Mouse (Mus musculus): ENCODE measurements around the gene Arhgef17. TPM values are rescaled to one million over a fixed set of nuclear protein-coding genes. Genes with fewer than 3 reads are reported as not detected.

The Arhgef17 gene
- 0.69 TPM for polyA plus RNA-seq (2014; fragmentation: Illumina TruSeq; extraction: RNeasy Lipid Tissue Mini Kit (QIAGEN cat#74804); ENCODE audit: low read depth, low replicate concordance)

GRCm38 (mm10) chr7:100931926-100932480 lies at the start of gene Arhgef17:
Gene Arhgef17, minus strand, starts transcription at chr7:100932107.

DNA sequence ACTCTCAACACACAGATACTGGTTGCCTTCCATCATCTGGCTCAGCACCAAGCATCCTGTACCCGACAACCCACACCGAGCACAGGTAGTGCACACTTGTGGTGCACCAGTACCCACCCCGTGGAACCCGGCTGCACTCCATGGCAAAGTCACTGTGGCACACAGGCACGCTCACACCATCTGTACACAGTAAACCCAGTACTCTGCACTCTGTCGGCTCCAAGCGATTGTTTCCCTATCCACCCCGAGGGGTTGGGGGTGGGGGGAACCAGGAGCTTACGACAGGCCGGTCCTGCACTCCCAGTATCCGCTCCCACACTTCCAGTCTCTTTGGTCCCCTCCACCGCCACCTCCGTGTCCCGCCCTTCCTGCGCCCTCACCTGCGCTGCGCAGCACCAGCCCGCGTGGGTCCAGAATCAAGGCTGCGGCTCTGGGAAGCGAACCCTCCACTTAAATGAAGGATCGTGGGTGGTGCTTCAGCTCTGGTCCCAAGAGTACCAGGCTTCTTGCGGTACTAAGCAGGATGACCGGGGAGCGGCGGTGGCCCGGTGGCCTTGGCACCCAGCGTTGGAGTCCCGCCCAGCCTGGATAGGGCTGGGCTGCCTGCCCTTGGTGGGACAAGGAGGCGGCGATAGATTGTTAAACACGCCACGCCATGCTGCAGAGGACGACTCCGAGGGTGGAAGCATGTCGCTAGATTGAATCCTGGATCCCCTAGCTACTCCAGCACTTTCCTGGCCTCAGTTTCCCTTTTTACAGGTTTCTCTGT lies 42.4 kb upstream of the Arhgef17 start, which contains the start of gene P2ry6:
Gene P2ry6 (minus strand): TSS at position 515 of the 769 bp plus-strand sequence.

DNA sequence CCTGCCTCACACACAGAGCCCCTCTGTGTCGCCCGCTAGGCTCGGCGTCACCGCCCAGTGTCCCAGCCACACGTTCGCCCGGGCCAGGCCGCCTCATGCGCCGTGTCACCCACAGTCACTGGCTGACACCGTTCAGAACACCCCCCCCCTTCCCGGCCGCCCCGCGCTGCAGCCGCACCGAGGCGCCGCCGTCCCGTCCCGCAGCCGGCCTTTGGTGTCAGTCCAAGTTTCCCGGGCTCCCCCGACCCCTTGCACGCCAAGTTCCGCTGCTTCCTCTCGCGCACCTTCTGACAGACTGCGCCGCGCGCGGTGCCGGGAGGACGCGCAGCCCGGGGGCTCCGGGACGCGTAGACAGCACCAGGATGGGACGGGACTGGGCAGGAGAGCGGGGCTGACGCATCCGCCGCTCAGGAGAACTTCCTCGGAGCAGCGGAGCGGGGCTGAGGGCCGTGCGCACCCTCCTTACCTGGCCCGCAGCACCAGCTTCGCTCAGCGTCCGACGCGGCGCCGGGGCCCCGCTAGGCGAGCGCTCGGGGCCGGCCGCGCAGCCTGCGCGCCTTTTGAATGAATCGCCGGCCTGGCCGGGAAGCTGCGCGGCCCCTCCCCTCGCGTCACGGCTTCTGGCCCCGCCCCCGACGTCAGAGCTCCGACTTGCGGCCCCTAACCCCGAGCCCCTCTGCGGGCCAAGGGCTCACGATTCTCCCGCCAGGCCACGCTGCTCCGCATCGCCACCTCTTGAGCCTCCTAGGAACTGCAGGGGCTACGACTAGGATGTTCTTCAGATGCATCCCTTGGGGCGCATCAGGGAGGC lies 68.9 kb downstream of the Arhgef17 start, which contains the start of gene Relt:
Gene Relt (minus strand): TSS at position 619 of the 811 bp plus-strand sequence.

Other genes with a start within 250 kb of the Arhgef17 start
- 16.7 TPM for gene Fam168a, start 225.5 kb downstream of the Arhgef17 start, polyA plus RNA-seq (2014; fragmentation: Illumina TruSeq; extraction: RNeasy Lipid Tissue Mini Kit (QIAGEN cat#74804); ENCODE audit: low read depth, low replicate concordance)
- not detected for gene Relt, start 68.7 kb downstream of the Arhgef17 start, polyA plus RNA-seq (2014; fragmentation: Illumina TruSeq; extraction: RNeasy Lipid Tissue Mini Kit (QIAGEN cat#74804); ENCODE audit: low read depth, low replicate concordance)
- gene P2ry6, start 42.5 kb upstream of the Arhgef17 start, polyA plus RNA-seq (2014; fragmentation: Illumina TruSeq; extraction: RNeasy Lipid Tissue Mini Kit (QIAGEN cat#74804); ENCODE audit: low read depth, low replicate concordance), result 5.5 TPM
- gene P2ry2, start 80.8 kb upstream of the Arhgef17 start, polyA plus RNA-seq (2014; fragmentation: Illumina TruSeq; extraction: RNeasy Lipid Tissue Mini Kit (QIAGEN cat#74804); ENCODE audit: low read depth, low replicate concordance), result 2.8 TPM
- 224 TPM for gene Fchsd2, start 160.8 kb upstream of the Arhgef17 start, polyA plus RNA-seq (2014; fragmentation: Illumina TruSeq; extraction: RNeasy Lipid Tissue Mini Kit (QIAGEN cat#74804); ENCODE audit: low read depth, low replicate concordance)

All from sigmoid colon, adult 10 weeks (tissue).